Mouse (Mus musculus) thymus, adult 2 months (tissue): ENCODE measurements around the gene Ube2o.
A peak's percentile ranks its signal among the peaks of the same experiment; 100 is the strongest.

Experiments used
- CTCF ChIP-seq: fragments of 200-500 bp; IDR thresholded peaks from 2 replicates; pipeline ENCODE4 v1.5.1; 2012; ENCODE audit warnings: mild to moderate bottlenecking, control low read depth, low read length, moderate library complexity, borderline replicate concordance; ENCODE audit not compliant: control insufficient read depth, poor library complexity, insufficient read depth; ENCODE audit errors: extremely low read depth
- POLR2A ChIP-seq: fragments of 200-500 bp; IDR thresholded peaks from 2 replicates; pipeline ENCODE4 v1.6.1; 2012; ENCODE audit warnings: mild to moderate bottlenecking, low read length, control low read depth, moderate library complexity; ENCODE audit not compliant: control insufficient read depth, poor library complexity, insufficient read depth; ENCODE audit errors: extremely low read depth

- peak; percentile 24; the same call in 1 of the 2 replicates for TF ChIP-seq CTCF
- TF ChIP-seq POLR2A = no peak
Measured at GRCm38 (mm10) chr11:116543110-116543509, 38.1 kb downstream of the Ube2o start.
